Mouse (Mus musculus): ENCODE results near the gene Tmem254b. TPM values are rescaled to one million over a fixed set of nuclear protein-coding genes. Genes with fewer than 3 reads are reported as not detected.
"Not testable (repeated sequence)": the region's sequence is repeated elsewhere in the genome, so short reads cannot be mapped to it uniquely, and the experiment has no call there.

The Tmem254b gene
- polyA plus RNA-seq (2014; fragmentation: Nextera tagmentation; extraction: Ambion mirVana) = 20.5 and 28.0 TPM in 2 replicates

DNA sequence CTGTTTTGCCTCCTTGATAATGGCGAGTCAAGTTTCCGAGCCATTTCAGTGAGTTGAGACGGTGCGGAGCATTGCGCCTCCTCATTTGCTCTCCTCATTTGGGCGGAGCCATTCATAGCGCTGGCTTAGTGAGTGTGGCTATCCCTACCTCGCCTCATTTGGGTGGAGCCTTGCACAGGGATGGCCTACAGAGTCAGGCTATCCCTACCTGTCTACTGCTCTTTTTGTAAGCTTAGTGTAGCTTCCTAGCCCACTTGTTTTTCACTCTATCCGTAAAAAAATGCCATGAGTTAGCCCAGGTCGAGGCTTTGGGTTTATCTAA, at the start of gene Tmem254b:
Tmem254b (minus strand) TSS at position 116 of the 322 bp plus-strand sequence.
- ATAC-seq (replicated peaks; ENCODE audit: insufficient number of reproducible peaks, low FRiP score, low TSS enrichment, low read depth); H3K36me3 ChIP-seq (replicated peaks; ENCODE audit: control insufficient read depth, insufficient read depth, low read depth, low read length); H3K4me2 ChIP-seq (ENCODE audit: low read depth, low read length); H3K27me3 ChIP-seq (ENCODE audit: control insufficient read depth, insufficient read depth, low read length); H3K9ac ChIP-seq (replicated peaks; ENCODE audit: low read length); H3K4me1 ChIP-seq (ENCODE audit: control insufficient read depth, insufficient read depth, low read length); H3K9me3 ChIP-seq (replicated peaks; ENCODE audit: control insufficient read depth, low read length); H3K27ac ChIP-seq (replicated peaks; ENCODE audit: low read depth, low read length); H3K4me3 ChIP-seq (ENCODE audit: low read depth, low read length); DNase-seq (ENCODE audit: low spot score): not testable (repeated sequence)
- no CpG with 5 or more reads among the region's 10 CpGs for WGBS

DNA sequence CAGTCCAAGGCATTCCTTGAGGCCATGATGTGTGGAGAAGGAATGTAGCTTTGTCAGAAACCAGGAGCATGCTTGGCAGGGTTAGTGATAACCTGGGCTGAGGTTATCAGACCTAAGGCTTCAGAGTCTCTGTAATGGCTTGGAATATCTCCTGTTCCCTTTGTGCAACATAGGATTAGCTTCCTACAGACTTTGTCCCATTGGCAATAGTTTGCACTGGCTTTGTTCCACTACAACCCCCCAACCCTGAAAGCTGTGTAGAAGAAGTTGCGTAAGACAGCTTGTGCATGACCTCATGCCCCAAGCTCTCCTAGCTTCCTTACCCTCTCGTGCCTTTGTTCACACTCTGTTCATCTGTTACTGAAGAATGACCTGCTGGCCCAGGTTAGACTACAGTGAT, 30.3 kb upstream of the Tmem254b start:
- not testable (repeated sequence) for ATAC-seq (replicated peaks; ENCODE audit: insufficient number of reproducible peaks, low FRiP score, low TSS enrichment, low read depth); DNase-seq (ENCODE audit: low spot score); H3K4me1 ChIP-seq (ENCODE audit: control insufficient read depth, insufficient read depth, low read length); H3K27me3 ChIP-seq (ENCODE audit: control insufficient read depth, insufficient read depth, low read length); H3K4me3 ChIP-seq (ENCODE audit: low read depth, low read length); H3K9ac ChIP-seq (replicated peaks; ENCODE audit: low read length); H3K27ac ChIP-seq (replicated peaks; ENCODE audit: low read depth, low read length); H3K4me2 ChIP-seq (ENCODE audit: low read depth, low read length); H3K36me3 ChIP-seq (replicated peaks; ENCODE audit: control insufficient read depth, insufficient read depth, low read depth, low read length); H3K9me3 ChIP-seq (replicated peaks; ENCODE audit: control insufficient read depth, low read length)
- no CpG with 5 or more reads among the region's 2 CpGs for WGBS

GRCm38 (mm10) chr14:26216233-26217000, 9.6 kb upstream of the Tmem254b start:
- no CpG with 5 or more reads among the region's 5 CpGs for WGBS

GRCm38 (mm10) chr14:26206197-26206925, 480 bp downstream of the Tmem254b start:
- not testable (repeated sequence) for H3K27me3 ChIP-seq (ENCODE audit: control insufficient read depth, insufficient read depth, low read length); H3K9me3 ChIP-seq (replicated peaks; ENCODE audit: control insufficient read depth, low read length); DNase-seq (ENCODE audit: low spot score); H3K4me2 ChIP-seq (ENCODE audit: low read depth, low read length); H3K4me1 ChIP-seq (ENCODE audit: control insufficient read depth, insufficient read depth, low read length); H3K9ac ChIP-seq (replicated peaks; ENCODE audit: low read length); H3K27ac ChIP-seq (replicated peaks; ENCODE audit: low read depth, low read length); H3K4me3 ChIP-seq (ENCODE audit: low read depth, low read length); H3K36me3 ChIP-seq (replicated peaks; ENCODE audit: control insufficient read depth, insufficient read depth, low read depth, low read length)
- ATAC-seq (replicated peaks; ENCODE audit: insufficient number of reproducible peaks, low FRiP score, low TSS enrichment, low read depth) = peak; percentile 76; the same call in 1 of the 2 replicates
- no CpG with 5 or more reads among the region's 44 CpGs for WGBS

More at GRCm38 (mm10) chr14:26216233-26217000, 9.6 kb upstream of the Tmem254b start:
- not testable (repeated sequence) for H3K27me3 ChIP-seq (ENCODE audit: control insufficient read depth, insufficient read depth, low read length); ATAC-seq (replicated peaks; ENCODE audit: insufficient number of reproducible peaks, low FRiP score, low TSS enrichment, low read depth); H3K4me2 ChIP-seq (ENCODE audit: low read depth, low read length); H3K4me3 ChIP-seq (ENCODE audit: low read depth, low read length); H3K9ac ChIP-seq (replicated peaks; ENCODE audit: low read length); DNase-seq (ENCODE audit: low spot score); H3K36me3 ChIP-seq (replicated peaks; ENCODE audit: control insufficient read depth, insufficient read depth, low read depth, low read length); H3K4me1 ChIP-seq (ENCODE audit: control insufficient read depth, insufficient read depth, low read length); H3K9me3 ChIP-seq (replicated peaks; ENCODE audit: control insufficient read depth, low read length); H3K27ac ChIP-seq (replicated peaks; ENCODE audit: low read depth, low read length)

DNA sequence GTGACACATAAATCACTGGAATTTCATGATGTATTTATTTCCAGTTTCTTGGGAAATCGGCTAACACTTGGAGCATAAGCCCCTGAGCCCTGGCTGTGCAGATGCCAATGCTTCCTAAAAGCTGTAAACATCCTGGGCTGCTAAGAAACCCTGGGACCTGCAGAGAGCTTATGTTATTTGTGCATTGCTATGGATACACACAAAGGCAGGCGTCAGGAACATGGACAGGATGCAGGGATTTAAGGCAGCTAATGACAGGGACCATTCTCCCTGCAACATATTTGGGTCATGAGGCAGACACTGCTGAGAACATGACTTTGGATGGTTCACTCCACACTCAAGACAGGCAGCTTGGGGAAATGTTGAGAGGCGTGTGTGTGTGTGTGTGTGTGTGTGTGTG, 9.0 kb downstream of the Tmem254b start:
- not testable (repeated sequence) for H3K9ac ChIP-seq (replicated peaks; ENCODE audit: low read length); H3K4me1 ChIP-seq (ENCODE audit: control insufficient read depth, insufficient read depth, low read length); H3K27ac ChIP-seq (replicated peaks; ENCODE audit: low read depth, low read length); H3K36me3 ChIP-seq (replicated peaks; ENCODE audit: control insufficient read depth, insufficient read depth, low read depth, low read length); ATAC-seq (replicated peaks; ENCODE audit: insufficient number of reproducible peaks, low FRiP score, low TSS enrichment, low read depth); DNase-seq (ENCODE audit: low spot score); H3K9me3 ChIP-seq (replicated peaks; ENCODE audit: control insufficient read depth, low read length); H3K4me2 ChIP-seq (ENCODE audit: low read depth, low read length); H3K4me3 ChIP-seq (ENCODE audit: low read depth, low read length); H3K27me3 ChIP-seq (ENCODE audit: control insufficient read depth, insufficient read depth, low read length)
- no CpG with 5 or more reads among the region's 3 CpGs for WGBS

DNA sequence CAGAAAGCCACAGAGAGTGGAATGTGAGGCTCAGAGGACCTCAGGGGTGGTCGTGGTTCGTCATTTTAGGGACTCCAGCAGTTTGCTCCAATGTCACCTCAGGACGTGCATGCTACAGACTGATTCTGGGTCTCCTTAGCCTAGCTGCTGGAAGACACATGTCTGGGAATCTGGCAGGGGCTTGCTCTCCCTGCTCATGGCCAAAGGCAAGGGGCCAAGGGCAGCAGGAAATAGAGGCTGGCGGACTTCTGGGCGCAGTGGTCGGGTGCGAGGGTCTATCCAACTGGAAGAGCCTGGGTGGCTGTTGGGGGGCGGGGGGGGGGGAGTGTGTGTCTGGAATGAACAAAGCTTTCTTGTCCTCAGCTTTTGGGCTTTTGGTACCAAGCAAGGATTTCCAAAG, 18.5 kb downstream of the Tmem254b start:
- not testable (repeated sequence) for H3K9ac ChIP-seq (replicated peaks; ENCODE audit: low read length); DNase-seq (ENCODE audit: low spot score); H3K9me3 ChIP-seq (replicated peaks; ENCODE audit: control insufficient read depth, low read length); H3K4me1 ChIP-seq (ENCODE audit: control insufficient read depth, insufficient read depth, low read length); H3K4me3 ChIP-seq (ENCODE audit: low read depth, low read length); ATAC-seq (replicated peaks; ENCODE audit: insufficient number of reproducible peaks, low FRiP score, low TSS enrichment, low read depth); H3K27ac ChIP-seq (replicated peaks; ENCODE audit: low read depth, low read length); H3K4me2 ChIP-seq (ENCODE audit: low read depth, low read length); H3K36me3 ChIP-seq (replicated peaks; ENCODE audit: control insufficient read depth, insufficient read depth, low read depth, low read length); H3K27me3 ChIP-seq (ENCODE audit: control insufficient read depth, insufficient read depth, low read length)
- WGBS = no CpG with 5 or more reads among the region's 8 CpGs

- not testable (repeated sequence) for H3K9me3 ChIP-seq (replicated peaks; ENCODE audit: control insufficient read depth, low read length); H3K27me3 ChIP-seq (ENCODE audit: control insufficient read depth, insufficient read depth, low read length); H3K4me3 ChIP-seq (ENCODE audit: low read depth, low read length); ATAC-seq (replicated peaks; ENCODE audit: insufficient number of reproducible peaks, low FRiP score, low TSS enrichment, low read depth); H3K9ac ChIP-seq (replicated peaks; ENCODE audit: low read length); H3K36me3 ChIP-seq (replicated peaks; ENCODE audit: control insufficient read depth, insufficient read depth, low read depth, low read length); H3K27ac ChIP-seq (replicated peaks; ENCODE audit: low read depth, low read length); H3K4me1 ChIP-seq (ENCODE audit: control insufficient read depth, insufficient read depth, low read length); H3K4me2 ChIP-seq (ENCODE audit: low read depth, low read length); DNase-seq (ENCODE audit: low spot score)
- no CpG with 5 or more reads among the region's 9 CpGs for WGBS
Measured at GRCm38 (mm10) chr14:26186638-26187037, 20.2 kb downstream of the Tmem254b start.

DNA sequence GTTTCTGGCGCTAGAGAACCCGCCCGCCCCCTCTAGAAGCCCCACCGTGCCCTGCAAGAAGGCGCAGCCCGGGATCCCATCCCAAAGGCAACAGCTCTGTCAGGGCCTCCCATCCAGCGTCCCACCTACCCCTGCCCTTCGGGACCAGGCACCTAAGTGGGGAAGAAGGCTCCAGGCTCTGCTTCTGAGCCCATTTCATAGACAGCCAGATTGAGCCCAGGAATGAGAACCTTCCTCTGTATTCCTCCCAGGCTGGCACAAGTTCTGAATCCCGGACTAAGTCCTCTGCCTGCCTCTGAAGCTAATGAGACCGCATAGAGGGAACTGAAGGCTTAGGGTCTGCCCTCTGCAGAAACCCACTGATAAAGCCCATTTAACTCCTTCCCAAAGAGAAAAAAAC, 24.5 kb downstream of the Tmem254b start, which contains the start of gene Plac9b:
Plac9b (minus strand) TSS at position 101 of the 400 bp plus-strand sequence.
- H3K4me1 ChIP-seq (ENCODE audit: control insufficient read depth, insufficient read depth, low read length); H3K27ac ChIP-seq (replicated peaks; ENCODE audit: low read depth, low read length); H3K27me3 ChIP-seq (ENCODE audit: control insufficient read depth, insufficient read depth, low read length); H3K4me3 ChIP-seq (ENCODE audit: low read depth, low read length); H3K9ac ChIP-seq (replicated peaks; ENCODE audit: low read length); H3K4me2 ChIP-seq (ENCODE audit: low read depth, low read length); ATAC-seq (replicated peaks; ENCODE audit: insufficient number of reproducible peaks, low FRiP score, low TSS enrichment, low read depth); H3K36me3 ChIP-seq (replicated peaks; ENCODE audit: control insufficient read depth, insufficient read depth, low read depth, low read length); DNase-seq (ENCODE audit: low spot score); H3K9me3 ChIP-seq (replicated peaks; ENCODE audit: control insufficient read depth, low read length): not testable (repeated sequence)
- WGBS = no CpG with 5 or more reads among the region's 10 CpGs

All from embryonic facial prominence, embryonic 11.5 days (tissue).